Mouse (Mus musculus) cerebellum, postnatal 25 days (tissue): ENCODE data around the gene Vmn1r215.
"Not testable (repeated sequence)": the region's sequence is repeated elsewhere in the genome, so short reads cannot be mapped to it uniquely, and the experiment has no call there.

Source experiments
- DNase-seq, 2 experiments: peaks; one replicate each; pipeline ENCODE4 v3.0.0; 2021; ENCODE audit warnings: mixed read lengths in 2 of 2

The Vmn1r215 gene

DNA sequence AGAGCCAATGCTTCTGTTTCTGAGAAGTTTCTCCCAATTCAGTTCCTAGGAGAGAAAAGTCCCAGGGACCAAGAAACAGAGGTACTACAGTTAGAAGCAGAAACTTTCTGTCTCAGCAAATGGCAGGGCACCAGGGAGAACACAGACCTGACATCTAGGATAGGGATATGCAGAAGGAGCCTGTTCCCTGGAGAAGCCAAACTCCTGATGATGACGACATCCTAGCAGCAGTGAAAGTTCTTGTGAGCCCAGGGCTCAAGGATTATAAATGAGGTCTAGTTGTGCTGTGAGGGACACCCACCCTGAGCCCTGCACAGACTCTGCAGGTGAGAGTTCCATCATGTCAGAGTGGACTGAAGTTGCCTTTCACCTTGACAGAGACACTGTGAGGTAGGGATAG lies at the start of gene Vmn1r215:
Vmn1r215 (plus strand) TSS at position 301 of the 400 bp plus-strand sequence.
- no peak for DNase-seq

DNA sequence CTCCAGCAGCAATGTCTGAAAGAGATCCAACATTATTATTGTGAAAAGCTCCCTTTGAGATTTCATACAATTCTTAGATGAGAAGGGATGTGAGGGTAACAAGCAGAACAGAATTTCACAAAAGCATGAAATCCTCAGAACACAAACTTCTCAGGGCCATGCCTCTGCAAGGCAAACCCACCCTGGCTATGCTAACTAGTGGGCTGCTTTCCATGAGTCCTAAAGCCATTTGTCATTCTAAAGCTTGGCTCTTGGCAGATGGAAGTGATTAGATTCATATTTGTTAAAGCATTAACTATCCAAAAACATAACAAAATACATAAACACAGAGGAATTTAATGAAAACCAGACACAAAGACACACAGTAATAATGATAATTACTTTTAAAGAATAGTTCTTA lies 49.7 kb upstream of the Vmn1r215 start:
- DNase-seq = no peak

DNA sequence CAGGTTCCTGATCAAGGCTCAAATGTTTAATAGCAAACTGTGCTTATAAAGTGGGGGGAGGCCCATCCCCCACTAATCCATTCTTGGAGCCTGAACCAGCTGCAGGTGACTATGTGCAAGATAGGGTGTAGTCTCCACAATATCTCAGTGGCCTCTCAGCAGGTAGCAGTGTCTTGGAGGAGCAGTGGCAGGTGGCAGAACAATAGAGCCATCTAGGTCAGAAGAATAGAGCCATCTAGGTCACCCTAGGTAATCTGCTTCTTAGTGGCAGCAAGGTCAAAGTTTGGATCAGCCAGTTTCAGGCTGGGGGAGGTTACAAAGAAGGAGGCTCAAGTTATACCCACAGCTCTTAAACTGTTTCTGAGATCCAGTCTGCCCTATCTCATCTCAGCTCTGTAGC lies 43.0 kb upstream of the Vmn1r215 start:
- no peak for DNase-seq

DNA sequence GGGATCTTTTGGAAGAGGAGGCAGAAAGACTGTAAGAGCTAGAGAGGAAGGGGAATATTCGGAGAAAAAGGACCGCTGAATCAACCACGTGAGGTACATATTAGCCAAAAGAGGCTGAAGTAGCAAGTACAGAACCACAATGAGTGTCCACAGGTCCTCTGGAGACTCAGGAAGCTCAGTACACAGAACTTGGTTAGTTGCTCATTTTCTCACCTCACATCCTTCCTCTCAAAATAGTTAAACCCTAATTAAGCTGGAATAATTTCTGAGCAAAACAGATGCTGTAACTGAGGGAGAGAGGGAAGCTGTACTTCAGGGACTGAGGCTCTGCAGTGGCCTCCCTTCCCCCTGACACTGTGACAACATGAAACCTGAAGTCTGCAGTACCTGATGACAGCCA lies 37.7 kb upstream of the Vmn1r215 start, which contains the start of gene Vmn1r214:
Vmn1r214 (plus strand) TSS at position 301 of the 400 bp plus-strand sequence.
- DNase-seq = no peak

DNA sequence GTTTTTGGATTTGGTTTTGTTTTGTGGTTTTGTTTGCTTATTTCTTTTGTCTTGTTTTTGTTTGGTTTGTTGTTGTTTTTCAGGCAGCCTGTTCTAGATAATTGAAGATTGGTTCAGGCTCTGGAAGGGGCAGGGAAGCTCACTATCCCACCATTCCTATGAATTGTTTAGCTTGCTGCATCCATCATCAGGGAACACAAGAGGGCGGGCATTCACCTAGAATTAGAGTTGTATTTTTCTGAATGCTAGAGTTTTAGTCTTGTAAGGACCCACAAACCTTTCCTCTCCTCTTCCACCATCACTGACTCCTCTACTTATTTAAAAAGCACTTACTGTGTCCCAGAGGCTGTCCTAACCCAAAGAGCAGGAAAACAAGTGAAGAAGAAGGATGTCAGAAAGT lies 10.0 kb upstream of the Vmn1r215 start:
- DNase-seq = no peak

DNA sequence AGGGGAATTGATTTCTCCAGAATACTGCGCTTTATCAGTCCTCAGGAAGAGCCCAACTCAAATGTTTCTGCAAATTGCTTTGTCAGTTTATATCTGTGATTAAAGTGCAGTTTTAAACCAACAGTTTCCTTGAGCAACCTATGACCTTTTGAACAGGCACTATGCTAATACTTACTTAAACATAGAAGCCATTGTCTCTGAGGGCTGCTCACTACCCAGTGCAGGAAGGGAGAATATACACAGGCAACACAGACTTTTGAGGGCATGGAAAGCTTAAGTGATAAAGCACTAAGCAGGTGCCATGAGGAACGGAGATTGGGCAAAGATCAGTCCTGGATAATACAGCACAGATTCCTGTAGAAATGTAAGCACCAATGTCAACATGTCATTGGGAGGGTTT lies 1.5 kb downstream of the Vmn1r215 start:
- no peak for DNase-seq

DNA sequence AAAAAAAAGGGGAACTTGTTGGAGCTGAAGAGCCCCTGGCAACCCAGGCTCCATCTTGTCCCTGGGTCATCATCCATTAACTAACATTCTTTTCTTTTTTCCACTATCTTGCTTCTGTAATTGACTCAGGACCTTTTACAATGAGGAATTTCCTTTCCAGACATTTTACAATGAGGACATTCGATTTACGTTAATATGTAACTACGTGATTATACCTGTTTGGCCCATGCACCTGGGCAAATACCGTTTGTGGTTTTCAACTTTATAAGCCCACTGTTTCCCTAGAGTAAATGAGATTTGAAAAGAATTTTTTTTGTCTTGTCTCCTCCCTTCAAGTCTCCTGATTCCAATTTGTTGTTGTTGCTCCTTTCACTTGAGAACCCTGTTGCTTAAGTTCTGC lies 26.6 kb downstream of the Vmn1r215 start:
- no peak for DNase-seq

DNA sequence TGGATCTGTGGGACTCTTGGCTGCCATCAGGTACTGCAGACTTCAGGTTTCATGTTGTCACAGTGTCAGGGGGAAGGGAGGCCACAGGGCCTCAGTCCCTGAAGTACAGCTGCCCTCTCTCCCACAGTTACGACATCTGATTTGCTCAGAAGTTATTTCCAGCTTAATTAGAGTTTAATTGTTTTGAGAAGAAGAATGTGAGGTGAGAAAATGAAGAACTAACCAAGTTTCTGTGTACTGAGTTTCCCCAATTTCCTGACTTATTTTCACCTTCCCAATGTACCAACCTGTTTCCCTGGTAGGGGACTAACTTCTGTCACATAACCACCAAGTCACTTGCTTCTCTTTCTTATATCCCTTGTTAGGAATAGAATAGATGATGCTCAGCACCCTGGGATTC lies 50.3 kb downstream of the Vmn1r215 start, which contains the start of gene Vmn1r217:
Vmn1r217 (minus strand) TSS at position 101 of the 400 bp plus-strand sequence.
- DNase-seq = not testable (repeated sequence)

DNA sequence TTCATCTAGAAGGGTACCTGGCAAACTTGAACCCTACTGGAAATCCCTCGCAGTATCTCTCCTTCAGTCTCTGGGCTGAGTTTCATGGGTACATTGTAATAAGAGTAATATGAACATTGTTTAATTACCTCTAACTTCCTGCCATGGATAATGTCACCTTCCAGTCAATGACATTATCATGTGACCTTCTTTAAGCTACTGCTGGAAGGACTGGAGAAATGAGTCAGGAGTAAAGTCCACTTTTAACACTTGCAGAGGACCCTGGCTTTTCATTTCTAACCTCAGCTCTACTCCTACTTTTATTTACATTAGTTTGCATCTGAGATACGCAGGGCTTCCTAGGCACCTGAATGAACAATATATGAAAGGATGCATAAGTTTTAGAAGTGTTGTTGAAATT lies 52.8 kb downstream of the Vmn1r215 start:
- no peak for DNase-seq
